Mouse (Mus musculus) embryonic facial prominence, embryonic 11.5 days (tissue): ENCODE results near the gene Olfr1449. TPM values are rescaled to one million over a fixed set of nuclear protein-coding genes. Genes with fewer than 3 reads are reported as not detected.
"Not testable (repeated sequence)": the region's sequence is repeated elsewhere in the genome, so short reads cannot be mapped to it uniquely, and the experiment has no call there.

Experiments used
- ATAC-seq: fragments of 200-750 bp; cut with Nextera tagmentation; replicated peaks from 2 replicates; pipeline ENCODE4 v1.8.0; 2017; ENCODE audit warnings: low read depth; ENCODE audit not compliant: insufficient number of reproducible peaks, low FRiP score, low TSS enrichment
- DNase-seq: peaks from one replicate; pipeline ENCODE4 v3.0.0-alpha.2; 2015; ENCODE audit warnings: low spot score
- H3K27ac ChIP-seq: fragments of 300-500 bp; sonication (generic); replicated peaks from 2 replicates; pipeline ENCODE4 v1.5.1; 2014; ENCODE audit warnings: mild to moderate bottlenecking, low read depth, low read length, control low read depth
- H3K27me3 ChIP-seq: fragments of 300-500 bp; sonication (generic); 2 replicates; pipeline ENCODE4 v1.6.1; 2014; ENCODE audit warnings: mild to moderate bottlenecking, low read length, moderate library complexity, mixed read lengths; ENCODE audit not compliant: control insufficient read depth, insufficient read depth
- H3K36me3 ChIP-seq: fragments of 300-500 bp; sonication (generic); replicated peaks from 2 replicates; pipeline ENCODE4 v1.6.1; 2014; ENCODE audit warnings: low read depth, mild to moderate bottlenecking, low read length, moderate library complexity, mixed read lengths; ENCODE audit not compliant: control insufficient read depth, insufficient read depth
- H3K4me1 ChIP-seq: fragments of 300-500 bp; sonication (generic); 2 replicates; pipeline ENCODE4 v1.6.1; 2014; ENCODE audit warnings: low read length, mixed read lengths; ENCODE audit not compliant: control insufficient read depth, insufficient read depth
- H3K4me2 ChIP-seq: fragments of 300-500 bp; sonication (generic); 2 replicates; pipeline ENCODE4 v1.6.1; 2014; ENCODE audit warnings: low read depth, mild to moderate bottlenecking, control low read depth, low read length, moderate library complexity
- H3K4me3 ChIP-seq: fragments of 300-500 bp; sonication (generic); 2 replicates; pipeline ENCODE4 v1.5.1; 2014; ENCODE audit warnings: low read depth, low read length, control low read depth
- H3K9ac ChIP-seq: fragments of 300-500 bp; sonication (generic); replicated peaks from 2 replicates; pipeline ENCODE4 v1.6.1; 2014; ENCODE audit warnings: mild to moderate bottlenecking, control low read depth, low read length
- H3K9me3 ChIP-seq: fragments of 300-500 bp; sonication (generic); replicated peaks from 2 replicates; pipeline ENCODE4 v1.6.1; 2016; ENCODE audit warnings: mild to moderate bottlenecking, low read length, inconsistent platforms, mixed read lengths; ENCODE audit not compliant: control insufficient read depth
- WGBS: fragments of 180-500 bp; shearing (Covaris S2); extraction: QIAGEN DNeasy Blood & Tissue Kit; methylation state at CpG from one replicate; pipeline ENCODE4 v1.1.7; 2014; 5-methylcytosine and 5-hydroxymethylcytosine counted together
- polyA plus RNA-seq: library from polyadenylated mRNA; unstranded; fragments of >200 nt; fragmentation: Nextera tagmentation; extraction: Ambion mirVana; gene quantifications from 2 replicates; pipeline ENCODE4 v1.2.1, GENCODE M21; 2014

The Olfr1449 gene
- not detected in 2 replicates for polyA plus RNA-seq

- ATAC-seq = no peak
- Histone ChIP-seq H3K27ac (no peak within 1 kb of the TSS), H3K4me3 (no peak within 1 kb of the TSS), H3K4me1 (no peaks in the 10 kb centered on the region), H3K36me3 (no peaks in the 10 kb centered on the region), H3K9me3 (no peaks in the 10 kb centered on the region), H3K9ac (no peak within 1 kb of the TSS), H3K27me3 (no peaks in the 10 kb centered on the region), H3K4me2 (no peak within 1 kb of the TSS)
- no peak for DNase-seq
These were observed at the start of gene Olfr1449 for GRCm38 (mm10) chr19:12930540-12930939. Gene Olfr1449, plus strand, starts transcription at chr19:12930840.

GRCm38 (mm10) chr19:12883555-12883954 lies 47.1 kb upstream of the Olfr1449 start, which contains the start of gene Olfr1445:
Gene Olfr1445, plus strand, starts transcription at chr19:12883855.
- Histone ChIP-seq H3K27ac (no peak within 1 kb of the TSS), H3K4me3 (no peak within 1 kb of the TSS), H3K4me1 (no peaks in the 10 kb centered on the region), H3K9ac (no peak within 1 kb of the TSS), H3K4me2 (no peak within 1 kb of the TSS), H3K27me3 (no peaks in the 10 kb centered on the region), H3K36me3 (no peaks in the 10 kb centered on the region), H3K9me3 (no peaks in the 10 kb centered on the region)
- ATAC-seq (no peak), DNase-seq (no peak)
- 86% methylated on average over 2 of the region's 2 CpGs for WGBS

- DNase-seq (no peak), ATAC-seq (no peak)
- H3K27ac ChIP-seq = no peak within 1 kb of the TSS
- H3K36me3 ChIP-seq = no peaks in the 10 kb centered on the region
- 78% methylated on average over 1 of the region's 1 CpGs for WGBS
- H3K4me3 ChIP-seq = no peak within 1 kb of the TSS
- no peaks in the 10 kb centered on the region for H3K9me3 ChIP-seq
- H3K4me2 ChIP-seq = no peak within 1 kb of the TSS
- no peak within 1 kb of the TSS for H3K9ac ChIP-seq
- no peaks in the 10 kb centered on the region for H3K27me3 ChIP-seq
- H3K4me1 ChIP-seq = no peaks in the 10 kb centered on the region
These were observed 37.2 kb upstream of the Olfr1449 start, which contains the start of gene Olfr1446 for GRCm38 (mm10) chr19:12893424-12893823. Gene Olfr1446, minus strand, starts transcription at chr19:12893524.

GRCm38 (mm10) chr19:12903643-12904042 lies 27.0 kb upstream of the Olfr1449 start, which contains the start of gene Olfr1447:
Gene Olfr1447, minus strand, starts transcription at chr19:12903743.
- Histone ChIP-seq H3K9me3 (no peaks in the 10 kb centered on the region), H3K27me3 (no peaks in the 10 kb centered on the region), H3K4me2 (no peak within 1 kb of the TSS), H3K4me3 (no peak within 1 kb of the TSS), H3K4me1 (no peaks in the 10 kb centered on the region), H3K9ac (no peak within 1 kb of the TSS), H3K27ac (no peak within 1 kb of the TSS), H3K36me3 (no peaks in the 10 kb centered on the region)
- DNase-seq (no peak), ATAC-seq (no peak)
- 86% methylated on average over 1 of the region's 1 CpGs for WGBS

GRCm38 (mm10) chr19:12924319-12924718 lies 6.3 kb upstream of the Olfr1449 start, which contains the start of gene Olfr1448:
Gene Olfr1448, minus strand, starts transcription at chr19:12924419.
- Histone ChIP-seq H3K27ac (no peak within 1 kb of the TSS), H3K27me3 (no peaks in the 10 kb centered on the region), H3K36me3 (no peaks in the 10 kb centered on the region), H3K4me1 (no peaks in the 10 kb centered on the region), H3K4me3 (no peak within 1 kb of the TSS), H3K4me2 (no peak within 1 kb of the TSS), H3K9ac (no peak within 1 kb of the TSS), H3K9me3 (no peaks in the 10 kb centered on the region)
- 68% methylated on average over 1 of the region's 1 CpGs for WGBS
- no peak for DNase-seq
- ATAC-seq = no peak

GRCm38 (mm10) chr19:12949958-12950357 lies 19.3 kb downstream of the Olfr1449 start, which contains the start of gene Olfr1450:
Gene Olfr1450, plus strand, starts transcription at chr19:12950258.
- Histone ChIP-seq H3K27ac (no peak within 1 kb of the TSS), H3K9me3 (no peaks in the 10 kb centered on the region), H3K9ac (no peak within 1 kb of the TSS), H3K4me2 (no peak within 1 kb of the TSS), H3K4me3 (no peak within 1 kb of the TSS), H3K4me1 (no peaks in the 10 kb centered on the region), H3K27me3 (no peaks in the 10 kb centered on the region), H3K36me3 (no peaks in the 10 kb centered on the region)
- 91% methylated on average over 1 of the region's 1 CpGs for WGBS
- ATAC-seq = no peak
- no peak for DNase-seq

GRCm38 (mm10) chr19:12970082-12970481 lies 39.4 kb downstream of the Olfr1449 start:
- H3K4me3 ChIP-seq, ATAC-seq, H3K4me1 ChIP-seq, H3K9ac ChIP-seq, H3K27ac ChIP-seq, H3K27me3 ChIP-seq, H3K36me3 ChIP-seq, H3K9me3 ChIP-seq, H3K4me2 ChIP-seq, DNase-seq: not testable (repeated sequence)
- WGBS = 74% methylated on average over 5 of the region's 5 CpGs
